Mouse (Mus musculus): ENCODE measurements around the gene Gtpbp8. TPM values are rescaled to one million over a fixed set of nuclear protein-coding genes. Genes with fewer than 3 reads are reported as not detected.

The Gtpbp8 gene
- 33.5 and 38.1 TPM in 2 replicates for polyA plus RNA-seq (2015; fragmentation: Nextera tagmentation; extraction: Ambion mirVana)

DNA sequence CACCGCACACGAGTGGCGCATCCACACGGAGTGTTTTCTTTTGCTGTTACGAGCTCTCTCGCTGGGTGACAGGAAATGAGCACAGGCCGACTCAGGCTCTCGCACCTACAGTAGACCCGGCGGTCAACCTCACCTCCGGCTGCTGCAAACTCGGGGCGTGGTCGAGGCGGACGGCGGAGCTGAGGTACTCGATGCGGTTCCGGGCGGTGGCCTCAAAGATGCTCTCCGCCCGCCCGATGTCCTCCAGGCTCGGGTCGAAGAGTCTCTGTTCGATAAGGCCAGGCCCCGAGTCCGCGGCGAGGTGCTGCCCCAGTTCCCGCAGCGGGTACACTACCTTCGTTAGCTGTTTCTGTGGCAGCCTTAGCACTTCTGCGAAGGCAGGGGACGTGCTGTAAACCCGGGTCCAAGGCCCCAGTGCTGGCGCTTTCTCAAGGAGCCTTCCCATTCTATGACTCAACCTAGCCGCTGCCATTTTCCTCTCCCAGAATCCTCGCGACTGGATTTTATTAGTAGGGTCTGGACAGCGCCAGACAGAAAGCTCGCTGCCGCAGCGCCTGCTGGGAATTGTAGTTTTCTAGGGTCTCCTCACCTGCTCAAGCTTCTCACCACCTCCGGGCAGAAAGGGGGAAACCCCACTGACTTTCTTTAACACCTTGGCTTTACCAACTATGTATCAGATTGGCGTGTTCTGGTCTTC is at the start of gene Gtpbp8:
Gtpbp8 (minus strand) TSS at position 498 of the 697 bp plus-strand sequence.
- Histone ChIP-seq H3K9me3 (no peaks in the 10 kb centered on the region), H3K4me2 (replicated peaks) (peak within 1 kb of the TSS; percentile 86), H3K9ac (replicated peaks) (peak within 1 kb of the TSS; percentile 97), H3K36me3 (peaks cover 7% of the 10 kb centered on the region; the same call in 1 of the 2 replicates), H3K27me3 (no peaks in the 10 kb centered on the region), H3K4me1 (peaks cover 18% of the 10 kb centered on the region), H3K4me3 (peak within 1 kb of the TSS; percentile 95), H3K27ac (replicated peaks) (peak within 1 kb of the TSS; percentile 98)
- ATAC-seq (replicated peaks), result peak; percentile 96
- WGBS, result under 1% methylated on average over 47 of the region's 47 CpGs

DNA sequence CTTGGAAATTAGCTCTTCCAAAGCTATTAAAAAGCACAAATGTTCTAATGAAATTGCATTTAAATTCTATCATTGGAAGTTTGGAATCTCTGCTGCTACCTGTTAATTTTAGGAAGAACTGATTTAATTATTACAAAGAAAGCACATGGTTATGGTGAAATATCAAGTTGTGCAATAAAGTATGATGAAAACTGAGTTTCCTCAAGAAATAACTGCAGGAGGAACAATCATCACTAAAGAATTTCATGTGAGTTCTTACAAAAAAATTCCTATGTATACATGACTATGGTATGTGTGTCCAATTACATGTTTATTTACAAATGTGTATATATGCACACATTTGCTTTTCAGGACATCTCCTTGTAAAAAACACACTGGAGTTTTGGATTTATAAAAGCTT is 48.3 kb upstream of the Gtpbp8 start:
- H3K27ac ChIP-seq (replicated peaks), result no peak overlapping the region
- H3K9me3 ChIP-seq, result no peaks in the 10 kb centered on the region
- no peak overlapping the region for H3K4me3 ChIP-seq
- H3K4me1 ChIP-seq, result no peaks in the 10 kb centered on the region
- no peak overlapping the region for H3K9ac ChIP-seq (replicated peaks)
- ATAC-seq (replicated peaks), result no peak
- no peaks in the 10 kb centered on the region for H3K36me3 ChIP-seq
- no peak overlapping the region for H3K4me2 ChIP-seq (replicated peaks)
- H3K27me3 ChIP-seq, result no peaks in the 10 kb centered on the region

DNA sequence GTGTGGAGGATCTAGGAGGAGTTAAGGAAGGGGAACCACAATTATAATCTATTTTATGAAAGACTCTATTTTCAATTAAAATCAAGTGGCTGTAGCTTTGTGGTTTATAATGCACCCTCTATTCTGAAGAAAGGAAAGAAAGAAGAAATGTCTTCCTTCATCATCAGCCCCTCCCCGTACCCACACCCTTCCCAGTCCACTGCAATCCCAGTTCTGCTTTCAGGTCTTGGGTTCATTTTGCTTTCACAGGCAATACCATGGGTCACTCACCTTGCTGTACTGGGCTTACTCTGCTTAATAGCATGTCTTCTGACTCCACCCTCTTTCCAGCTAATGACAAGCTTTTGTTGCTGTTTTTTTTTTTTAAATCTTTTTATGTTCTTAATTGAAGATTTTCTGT is 40.8 kb upstream of the Gtpbp8 start:
- Histone ChIP-seq H3K27me3 (no peaks in the 10 kb centered on the region), H3K4me1 (no peaks in the 10 kb centered on the region), H3K36me3 (no peaks in the 10 kb centered on the region), H3K27ac (replicated peaks) (no peak overlapping the region), H3K9me3 (no peaks in the 10 kb centered on the region), H3K4me3 (no peak overlapping the region), H3K9ac (replicated peaks) (no peak overlapping the region), H3K4me2 (replicated peaks) (no peak overlapping the region)
- 100% methylated on average over 1 of the region's 1 CpGs for WGBS
- no peak for ATAC-seq (replicated peaks)

DNA sequence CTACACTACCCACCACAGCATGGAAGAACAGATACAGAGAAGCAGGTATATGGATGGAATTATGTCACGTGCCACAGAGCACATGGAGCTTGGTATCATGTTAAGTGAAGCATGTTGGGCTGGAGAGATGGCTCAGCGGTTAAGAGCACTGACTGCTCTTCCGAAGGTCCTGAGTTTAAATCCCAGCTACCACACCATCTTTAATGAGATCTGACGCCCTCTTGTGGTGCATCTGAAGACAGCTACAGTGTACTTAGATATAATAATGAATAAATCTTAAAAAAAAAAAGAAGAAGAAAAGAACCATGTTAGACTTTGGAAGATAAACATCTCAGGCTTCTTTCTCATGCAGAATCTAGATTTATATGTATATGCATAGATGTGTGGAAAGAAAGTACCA is 34.6 kb upstream of the Gtpbp8 start:
- no peaks in the 10 kb centered on the region for H3K27me3 ChIP-seq
- H3K36me3 ChIP-seq, result no peaks in the 10 kb centered on the region
- H3K4me3 ChIP-seq, result no peak overlapping the region
- H3K9ac ChIP-seq (replicated peaks), result no peak overlapping the region
- H3K9me3 ChIP-seq, result no peaks in the 10 kb centered on the region
- no peaks in the 10 kb centered on the region for H3K4me1 ChIP-seq
- WGBS, result 68% methylated on average over 4 of the region's 4 CpGs
- no peak overlapping the region for H3K27ac ChIP-seq (replicated peaks)
- no peak for ATAC-seq (replicated peaks)
- no peak overlapping the region for H3K4me2 ChIP-seq (replicated peaks)

DNA sequence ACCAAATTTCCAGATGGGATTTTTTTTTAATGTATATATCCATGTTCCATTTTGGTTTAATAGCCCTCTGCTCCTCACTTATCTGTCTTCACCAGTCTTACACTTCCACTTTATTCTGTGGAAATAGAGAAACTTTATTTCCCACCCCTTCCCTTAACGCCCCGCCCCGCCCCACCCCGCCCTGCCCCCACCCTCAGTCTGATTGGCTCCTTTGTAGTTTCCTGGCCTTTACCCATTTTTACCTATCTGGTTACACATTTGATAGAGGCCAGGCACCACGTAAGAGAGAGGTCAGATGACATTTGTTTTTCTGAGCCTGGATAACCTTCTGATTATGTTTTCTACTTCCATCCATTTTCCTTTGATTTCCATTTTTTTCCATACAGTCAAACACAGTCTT is 33.3 kb upstream of the Gtpbp8 start:
- Histone ChIP-seq H3K9me3 (no peaks in the 10 kb centered on the region), H3K4me2 (replicated peaks) (no peak overlapping the region), H3K27me3 (no peaks in the 10 kb centered on the region), H3K4me1 (no peaks in the 10 kb centered on the region), H3K36me3 (no peaks in the 10 kb centered on the region), H3K27ac (replicated peaks) (no peak overlapping the region), H3K4me3 (no peak overlapping the region), H3K9ac (replicated peaks) (no peak overlapping the region)
- WGBS, result 96% methylated on average over 5 of the region's 5 CpGs
- no peak for ATAC-seq (replicated peaks)

DNA sequence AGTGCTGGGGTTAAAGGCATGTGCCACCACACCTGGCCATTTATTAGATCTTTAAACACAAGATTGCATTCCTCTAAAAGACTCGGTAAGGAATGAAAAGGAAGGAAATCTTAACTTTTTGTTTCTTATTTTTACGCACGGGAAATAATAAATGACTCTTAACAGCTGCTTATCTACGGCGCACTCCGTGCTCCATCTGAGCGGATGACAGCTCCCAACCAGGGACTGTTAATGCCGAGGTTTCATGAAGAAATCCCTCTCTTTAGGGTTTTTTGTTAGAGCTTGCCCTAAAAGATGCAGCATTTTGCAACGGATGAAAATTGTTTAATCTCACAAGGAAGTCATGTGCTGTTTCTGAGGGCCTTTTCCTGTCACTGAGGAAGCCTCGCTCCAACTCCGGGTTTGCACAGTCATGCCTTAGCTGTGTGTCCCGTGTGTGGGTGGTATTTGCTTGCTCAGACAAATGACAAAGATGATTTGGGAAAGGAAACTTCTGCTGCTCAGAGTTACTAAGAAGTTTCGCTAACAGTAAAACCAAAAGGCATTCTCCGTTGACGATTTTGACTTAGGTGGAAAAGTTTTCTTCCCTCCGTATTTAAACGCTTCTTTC is 32.5 kb upstream of the Gtpbp8 start:
- no peak for ATAC-seq (replicated peaks)
- Histone ChIP-seq H3K36me3 (no peaks in the 10 kb centered on the region), H3K9me3 (no peaks in the 10 kb centered on the region), H3K4me3 (no peak overlapping the region), H3K9ac (replicated peaks) (no peak overlapping the region), H3K27ac (replicated peaks) (no peak overlapping the region), H3K27me3 (no peaks in the 10 kb centered on the region), H3K4me1 (no peaks in the 10 kb centered on the region), H3K4me2 (replicated peaks) (no peak overlapping the region)
- WGBS, result 86% methylated on average over 17 of the region's 17 CpGs

DNA sequence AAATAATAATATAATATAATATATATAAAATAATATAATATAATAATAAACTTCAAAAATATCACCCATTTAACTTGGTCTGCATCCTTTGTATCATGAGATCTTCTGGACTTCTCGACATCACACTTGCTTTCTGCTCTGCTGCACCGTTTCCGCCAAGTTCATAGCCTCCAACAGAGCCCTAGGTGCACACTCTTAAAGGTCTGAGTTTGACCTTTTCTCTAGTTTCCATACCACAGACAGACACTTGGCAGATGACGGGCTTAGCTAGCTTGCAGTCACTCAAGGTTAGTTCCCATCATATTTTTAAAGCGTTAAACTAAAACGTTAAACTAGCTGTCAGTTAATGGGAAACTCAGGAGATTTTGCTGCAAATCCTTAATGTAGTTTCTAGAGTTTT is 28.0 kb upstream of the Gtpbp8 start:
- ATAC-seq (replicated peaks), result no peak
- H3K4me1 ChIP-seq, result no peaks in the 10 kb centered on the region
- no peak overlapping the region for H3K4me3 ChIP-seq
- no peaks in the 10 kb centered on the region for H3K9me3 ChIP-seq
- no peak overlapping the region for H3K4me2 ChIP-seq (replicated peaks)
- H3K36me3 ChIP-seq, result no peaks in the 10 kb centered on the region
- no peak overlapping the region for H3K27ac ChIP-seq (replicated peaks)
- H3K27me3 ChIP-seq, result no peaks in the 10 kb centered on the region
- WGBS, result 92% methylated on average over 6 of the region's 6 CpGs
- no peak overlapping the region for H3K9ac ChIP-seq (replicated peaks)

DNA sequence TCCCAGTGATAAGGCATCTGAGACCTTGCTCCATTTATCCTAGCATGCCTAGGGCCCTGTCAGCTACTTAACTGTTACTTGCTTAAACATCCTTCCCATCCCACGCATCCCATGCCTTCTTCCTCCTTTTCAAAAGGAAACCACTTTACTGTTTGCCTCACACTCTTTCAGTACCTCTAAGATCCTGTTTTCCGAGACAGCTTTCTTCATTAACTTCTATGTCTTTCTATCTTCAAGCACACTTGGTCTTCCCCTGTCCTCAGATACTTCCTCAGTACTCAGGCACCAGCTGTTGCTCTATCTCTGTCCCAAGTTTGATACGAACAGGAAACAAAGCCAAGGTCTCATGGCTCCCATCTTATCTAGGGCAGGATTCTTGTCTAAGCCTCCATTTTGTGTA is 27.5 kb upstream of the Gtpbp8 start:
- Histone ChIP-seq H3K4me2 (replicated peaks) (no peak overlapping the region), H3K36me3 (no peaks in the 10 kb centered on the region), H3K9ac (replicated peaks) (no peak overlapping the region), H3K4me1 (no peaks in the 10 kb centered on the region), H3K27ac (replicated peaks) (no peak overlapping the region), H3K27me3 (no peaks in the 10 kb centered on the region), H3K4me3 (no peak overlapping the region), H3K9me3 (no peaks in the 10 kb centered on the region)
- no peak for ATAC-seq (replicated peaks)
- WGBS, result 91% methylated on average over 3 of the region's 3 CpGs

DNA sequence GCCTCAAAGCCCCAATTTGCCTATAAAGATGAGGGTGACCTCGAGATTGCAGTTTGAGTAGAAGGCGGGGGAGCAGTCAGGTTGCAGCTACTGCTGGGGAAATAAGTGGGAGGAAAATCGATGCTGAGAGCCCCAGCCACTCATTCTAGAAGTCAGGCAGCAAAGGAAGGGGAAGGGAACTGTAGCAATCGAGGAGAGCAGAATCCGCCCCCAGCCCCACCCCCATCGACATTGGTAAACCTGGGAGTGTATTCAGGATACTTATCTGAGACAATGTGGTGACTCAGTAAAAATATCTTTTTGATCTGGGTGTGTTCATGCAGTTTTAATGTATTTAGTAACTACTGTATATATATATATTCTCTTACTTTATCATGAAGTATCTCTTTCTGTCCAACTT is 26.4 kb upstream of the Gtpbp8 start:
- no peaks in the 10 kb centered on the region for H3K27me3 ChIP-seq
- no peak overlapping the region for H3K9ac ChIP-seq (replicated peaks)
- H3K4me3 ChIP-seq, result no peak overlapping the region
- H3K36me3 ChIP-seq, result no peaks in the 10 kb centered on the region
- 77% methylated on average over 6 of the region's 6 CpGs for WGBS
- no peak overlapping the region for H3K27ac ChIP-seq (replicated peaks)
- no peaks in the 10 kb centered on the region for H3K9me3 ChIP-seq
- ATAC-seq (replicated peaks), result no peak
- no peaks in the 10 kb centered on the region for H3K4me1 ChIP-seq
- H3K4me2 ChIP-seq (replicated peaks), result no peak overlapping the region

DNA sequence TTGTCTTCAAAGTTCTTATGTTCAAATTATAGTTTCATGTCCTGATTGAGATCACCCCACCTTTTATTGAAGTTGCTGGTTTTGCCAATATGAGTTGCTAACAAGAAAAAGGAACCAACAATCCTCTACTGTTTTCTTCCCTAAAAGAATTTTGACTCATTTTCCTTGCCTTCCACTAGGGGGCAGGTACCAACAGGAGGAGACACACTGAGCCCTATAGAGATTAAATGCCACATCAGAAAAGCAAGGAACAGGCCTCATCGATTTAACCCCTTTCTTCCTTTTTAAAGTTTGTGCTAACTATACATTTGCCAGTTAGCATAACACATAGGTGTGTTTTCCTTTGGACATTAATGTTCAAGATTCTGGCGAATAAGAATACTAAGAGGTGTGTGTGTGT is 21.8 kb upstream of the Gtpbp8 start:
- no peaks in the 10 kb centered on the region for H3K36me3 ChIP-seq
- no peak overlapping the region for H3K4me3 ChIP-seq
- no peaks in the 10 kb centered on the region for H3K4me1 ChIP-seq
- no peak overlapping the region for H3K27ac ChIP-seq (replicated peaks)
- H3K4me2 ChIP-seq (replicated peaks), result no peak overlapping the region
- no peak overlapping the region for H3K9ac ChIP-seq (replicated peaks)
- WGBS, result 48% methylated on average over 2 of the region's 2 CpGs
- no peaks in the 10 kb centered on the region for H3K27me3 ChIP-seq
- ATAC-seq (replicated peaks), result 0 out of 2 replicates have a peak, but pooled peaks have one; percentile 53
- no peaks in the 10 kb centered on the region for H3K9me3 ChIP-seq

DNA sequence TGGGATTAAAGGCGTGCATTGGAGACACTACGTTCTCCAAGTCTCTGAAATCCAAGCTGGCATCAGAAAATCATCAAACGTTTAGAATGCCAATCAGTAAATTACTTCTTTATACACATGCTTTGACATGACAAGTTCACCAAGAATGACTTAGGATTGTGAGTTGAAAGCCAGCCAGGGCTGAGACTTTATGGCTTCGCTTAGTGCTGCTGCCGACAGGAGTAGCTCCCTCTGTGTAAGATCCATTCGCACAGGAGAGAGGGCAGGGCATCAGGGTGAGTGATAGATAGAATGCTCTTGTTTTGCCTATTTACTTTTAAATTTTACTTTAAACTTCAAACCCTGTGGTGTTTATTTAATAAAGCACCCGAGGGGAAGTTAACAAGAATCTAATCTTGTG is 21.3 kb upstream of the Gtpbp8 start:
- Histone ChIP-seq H3K4me3 (no peak overlapping the region), H3K4me1 (no peaks in the 10 kb centered on the region), H3K27me3 (no peaks in the 10 kb centered on the region), H3K9me3 (no peaks in the 10 kb centered on the region), H3K36me3 (no peaks in the 10 kb centered on the region), H3K4me2 (replicated peaks) (no peak overlapping the region), H3K27ac (replicated peaks) (no peak overlapping the region), H3K9ac (replicated peaks) (no peak overlapping the region)
- no peak for ATAC-seq (replicated peaks)
- 91% methylated on average over 7 of the region's 7 CpGs for WGBS

DNA sequence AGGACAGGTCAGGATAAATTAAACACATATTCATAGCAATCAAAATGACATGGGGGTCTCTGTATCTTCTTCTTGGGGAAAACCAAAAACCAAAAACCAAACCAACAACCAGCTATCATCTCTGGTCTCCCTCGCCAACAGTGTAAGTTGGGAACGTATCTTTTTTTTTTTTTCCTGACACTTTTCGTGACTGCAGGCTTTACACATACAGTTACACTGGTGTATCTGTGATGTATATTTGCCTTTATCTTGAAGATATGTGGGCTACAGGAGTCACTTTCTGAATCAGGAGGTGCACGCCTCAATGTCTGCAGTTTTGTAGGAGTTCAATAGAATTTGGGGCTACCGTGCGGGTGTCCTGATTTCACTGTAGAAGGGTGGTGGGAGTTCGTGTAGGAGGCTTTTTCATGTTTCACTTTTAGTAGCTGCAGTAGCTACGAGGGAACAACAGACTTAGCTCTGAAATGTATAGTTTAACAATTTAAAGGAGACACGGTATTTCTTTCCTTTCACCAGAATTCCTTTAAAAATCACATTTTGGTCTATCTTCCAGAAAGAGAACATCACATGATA is 20.2 kb upstream of the Gtpbp8 start:
- no peak for ATAC-seq (replicated peaks)
- Histone ChIP-seq H3K4me2 (replicated peaks) (no peak overlapping the region), H3K9ac (replicated peaks) (no peak overlapping the region), H3K4me1 (no peaks in the 10 kb centered on the region), H3K36me3 (no peaks in the 10 kb centered on the region), H3K4me3 (no peak overlapping the region), H3K9me3 (no peaks in the 10 kb centered on the region), H3K27me3 (no peaks in the 10 kb centered on the region), H3K27ac (replicated peaks) (no peak overlapping the region)
- 87% methylated on average over 9 of the region's 9 CpGs for WGBS

Data from forebrain, embryonic 15.5 days (tissue).